Mouse (Mus musculus) embryonic stem cell, embryonic (primary cell): ENCODE data around the gene Tmem63b.

Experiments used
- CTCF ChIA-PET, 4 experiments: fragments of 300-600 bp in 2 of 4; fragments of 350-600 bp in 2 of 4; sonication (Branson Sonifier 250); formaldehyde crosslinking; loops; one replicate each; lab custom pipeline; 2022; ENCODE audit warnings: inconsistent platforms in 2 of 4; lab: Charles Lee
- POLR2A ChIA-PET, 4 experiments: fragments of 300-600 bp in 2 of 4; fragments of 350-600 bp in 2 of 4; sonication (Branson Sonifier 250); formaldehyde crosslinking; loops; one replicate each; lab custom pipeline; 2022; ENCODE audit warnings: antibody characterized with exemption in 4 of 4, inconsistent platforms in 1 of 4; lab: Charles Lee

The Tmem63b gene

DNA sequence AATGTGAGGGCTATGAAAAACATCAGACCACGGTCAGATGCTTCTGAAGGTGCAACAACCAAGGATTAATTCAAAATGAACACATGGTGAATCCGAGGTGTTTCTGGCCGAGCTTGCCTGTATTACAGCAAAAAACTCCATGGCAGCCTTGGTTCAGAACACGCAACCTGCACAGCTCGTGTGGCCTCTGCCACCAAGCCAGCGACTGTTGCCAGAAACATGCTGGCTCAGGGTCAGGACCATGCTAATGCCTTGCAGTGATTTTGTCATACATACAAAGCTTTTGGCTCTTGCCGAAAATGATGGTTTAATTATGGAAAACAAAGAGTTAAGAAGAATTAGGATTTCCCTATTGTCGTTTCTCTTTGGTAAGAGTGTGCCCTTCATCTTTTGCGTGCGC lies 18.7 kb downstream of the Tmem63b start:
- POLR2A ChIA-PET, result interaction anchor here in 3 of 4 experiments (0.7 to 2.3 kb wide), 8 partner anchors 10 to 462 kb away, joined by 3 to 8 read pairs (median 4); partner anchors contain the start of gene Hsp90ab1 (in 1 of the 3)
- CTCF ChIA-PET, result interaction anchor here in 3 of 4 experiments (1.3 to 3.5 kb wide), 6 partner anchors 9 to 84 kb away, joined by 3 to 17 read pairs (median 7); no protein-coding TSS in a partner anchor

DNA sequence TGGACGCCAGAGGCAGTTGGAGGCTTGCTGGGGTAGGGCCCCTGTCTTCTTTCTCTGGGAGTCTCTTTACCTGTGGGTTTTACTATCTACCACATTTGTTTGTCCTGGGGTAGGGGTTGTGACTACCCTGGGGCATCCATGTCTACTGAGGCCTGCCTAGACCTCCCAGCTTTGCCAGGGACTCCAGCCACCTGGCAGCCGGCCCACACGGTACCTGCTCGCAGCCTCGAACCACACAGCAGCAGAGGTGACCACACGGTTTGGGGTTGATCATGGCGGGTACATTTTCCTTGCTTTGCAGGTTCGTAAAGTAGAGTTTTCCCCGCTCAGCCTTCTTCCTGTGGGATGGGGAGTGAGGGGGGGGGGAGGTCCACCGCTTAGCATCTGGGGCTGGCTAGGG lies 19.2 kb downstream of the Tmem63b start:
- POLR2A ChIA-PET, result interaction anchor here (0.7 to 2.3 kb wide), 11 partner anchors 9 to 462 kb away, joined by 3 to 8 read pairs (median 4); partner anchors contain the start of genes Hsp90ab1 (in 1 of the 4) and Mymx (in 1 of the 4)
- CTCF ChIA-PET, result interaction anchor here (1.1 to 3.5 kb wide), 7 partner anchors 10 to 84 kb away, joined by 3 to 17 read pairs (median 5); no protein-coding TSS in a partner anchor

DNA sequence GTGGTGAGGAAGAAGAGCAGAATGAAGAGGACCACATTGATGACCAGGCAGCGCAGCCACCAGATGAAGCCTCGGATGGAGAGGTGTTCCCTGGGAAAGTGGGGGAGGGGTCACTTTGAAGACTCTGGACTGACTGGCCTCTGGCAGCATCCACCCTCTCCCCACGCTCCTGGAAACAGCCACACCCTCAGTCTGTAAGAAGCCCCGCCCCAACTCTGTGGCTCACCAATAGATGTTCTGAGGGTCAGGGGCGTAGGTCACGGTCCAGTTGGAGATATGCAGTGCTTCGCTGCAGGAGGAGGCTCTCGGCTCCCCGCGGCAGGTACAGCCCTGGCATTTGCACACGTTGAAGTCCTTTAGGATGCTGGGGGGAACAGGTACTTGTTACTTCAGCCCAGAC lies 20.6 kb downstream of the Tmem63b start:
- ChIA-PET POLR2A (interaction anchor here (0.6 to 3.1 kb wide), 14 partner anchors 10 to 102 kb away, joined by 3 to 16 read pairs (median 4); partner anchors contain the start of genes Mrpl14 (in 2 of the 4), Hsp90ab1 (in 1 of the 4), Mymx (in 1 of the 4) and Slc35b2 (in 1 of the 4)), CTCF (interaction anchor here in 3 of 4 experiments (0.5 to 3.5 kb wide), 12 partner anchors 10 to 85 kb away, joined by 3 to 17 read pairs (median 4); no protein-coding TSS in a partner anchor)

DNA sequence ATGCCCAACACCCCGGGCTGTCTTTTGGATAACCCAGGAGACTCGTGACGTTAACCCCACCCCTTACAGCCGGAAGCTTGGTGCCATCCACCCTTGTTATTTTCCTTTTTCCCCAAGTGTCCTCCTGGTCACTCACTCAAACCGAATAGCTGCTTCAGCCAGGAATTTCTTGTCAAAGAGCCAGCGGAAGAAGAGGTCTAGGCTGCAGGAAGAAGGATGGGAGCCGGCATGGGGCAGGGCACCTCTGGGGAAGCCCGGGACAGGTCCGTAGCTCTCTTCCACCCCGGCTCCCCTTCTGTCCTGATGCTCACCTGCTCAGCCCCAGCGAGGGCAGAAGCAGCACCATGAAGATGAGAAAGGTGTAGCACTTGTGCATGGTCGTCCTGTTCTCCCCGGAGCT lies 22.1 kb downstream of the Tmem63b start:
- POLR2A ChIA-PET, result interaction anchor here (0.5 to 3.1 kb wide), 21 partner anchors 9 to 304 kb away, joined by 3 to 16 read pairs (median 5); partner anchors contain the start of gene Hsp90ab1 (in 2 of the 4)

DNA sequence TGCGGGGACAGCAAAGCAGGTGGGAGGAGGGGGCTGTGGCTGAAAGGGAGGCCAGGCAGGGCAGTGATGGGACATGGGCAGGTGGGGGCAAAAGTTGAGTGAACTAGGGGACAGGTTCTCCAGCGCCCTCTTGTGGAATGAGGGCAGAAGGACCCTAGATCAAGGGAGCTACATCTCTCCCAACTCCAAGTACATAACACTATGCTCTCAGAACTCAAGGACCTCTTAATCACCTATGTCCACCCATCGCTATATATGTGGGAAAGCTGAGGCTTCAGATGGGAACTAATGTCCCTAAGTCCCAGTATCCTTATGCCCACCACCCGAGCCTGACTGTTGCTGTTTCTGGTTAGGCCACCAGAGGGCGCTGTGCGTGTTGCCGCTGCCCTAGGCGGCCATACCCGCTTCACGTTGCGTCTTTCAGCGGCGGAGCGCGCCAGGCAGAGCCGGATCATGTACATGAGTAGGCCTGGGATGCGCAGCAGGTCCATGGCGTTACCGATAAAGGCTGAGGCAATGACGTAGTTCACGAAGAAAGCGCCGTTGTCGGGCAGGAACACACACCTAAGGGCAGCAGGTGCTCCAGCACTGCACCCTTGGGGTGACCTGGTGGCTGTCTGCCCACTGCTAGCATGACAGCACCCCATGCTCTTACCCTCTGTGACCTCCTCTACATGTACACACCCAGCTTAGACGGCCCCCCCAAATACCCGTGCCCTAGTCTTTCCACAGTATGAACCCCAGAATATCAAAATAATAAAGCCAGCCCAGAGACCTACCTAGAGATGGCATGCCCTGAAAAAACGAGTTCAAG lies 23.4 kb downstream of the Tmem63b start:
- ChIA-PET CTCF (interaction anchor here (0.6 to 3.7 kb wide), 97 partner anchors 9 to 595 kb away, joined by 3 to 32 read pairs (median 4); partner anchors contain the start of genes Mrpl14 (in 3 of the 4), Aars2 (in 1 of the 4), Mad2l1bp (in 1 of the 4) and Mymx (in 1 of the 4)), POLR2A (interaction anchor here (0.6 to 2.3 kb wide), 28 partner anchors 7 to 1376 kb away, joined by 3 to 7 read pairs (median 3); partner anchors contain the start of genes Hsp90ab1 (in 2 of the 4), Aars2 (in 1 of the 4), Mrpl14 (in 1 of the 4) and Mymx (in 1 of the 4))

More for the DNA sequence above, 22.1 kb downstream of the Tmem63b start:
- CTCF ChIA-PET, result interaction anchor here (0.6 to 3.7 kb wide), 27 partner anchors 8 to 561 kb away, joined by 3 to 32 read pairs (median 4); partner anchors contain the start of genes Mrpl14 (in 1 of the 4), Nfkbie (in 1 of the 4) and Slc35b2 (in 1 of the 4)

DNA sequence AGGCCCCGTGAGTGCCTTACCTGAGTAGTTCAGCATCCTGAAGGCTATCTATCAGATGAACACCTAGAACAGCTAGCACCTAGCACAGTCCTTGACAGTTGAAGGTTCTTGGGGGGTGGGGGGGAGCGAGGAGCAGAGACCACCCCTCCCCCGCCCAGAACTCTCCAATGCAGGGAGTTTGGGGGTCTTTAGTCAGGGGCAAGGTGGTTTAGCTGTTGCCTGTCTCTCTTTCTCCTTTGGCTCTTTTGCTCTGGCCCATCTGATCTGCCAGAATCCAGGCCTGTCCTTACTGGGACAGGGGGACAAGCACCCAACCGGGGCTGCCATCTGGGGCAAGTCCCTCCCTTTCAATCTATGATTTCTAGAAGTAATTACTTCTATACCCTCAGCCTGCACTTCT lies 27.5 kb downstream of the Tmem63b start, which contains the start of gene Capn11:
Gene Capn11, minus strand, starts transcription at position 101 of the 400 bp plus-strand sequence.
- ChIA-PET CTCF (interaction anchor here in 3 of 4 experiments (0.6 to 2.4 kb wide), 6 partner anchors 17 to 466 kb away, joined by 3 to 16 read pairs (median 4); no protein-coding TSS in a partner anchor), POLR2A (interaction anchor here in 3 of 4 experiments (0.7 to 9.4 kb wide), 8 partner anchors 8 to 93 kb away, joined by 3 to 115 read pairs (median 4); partner anchors contain the start of gene Hsp90ab1 (in 1 of the 3))

DNA sequence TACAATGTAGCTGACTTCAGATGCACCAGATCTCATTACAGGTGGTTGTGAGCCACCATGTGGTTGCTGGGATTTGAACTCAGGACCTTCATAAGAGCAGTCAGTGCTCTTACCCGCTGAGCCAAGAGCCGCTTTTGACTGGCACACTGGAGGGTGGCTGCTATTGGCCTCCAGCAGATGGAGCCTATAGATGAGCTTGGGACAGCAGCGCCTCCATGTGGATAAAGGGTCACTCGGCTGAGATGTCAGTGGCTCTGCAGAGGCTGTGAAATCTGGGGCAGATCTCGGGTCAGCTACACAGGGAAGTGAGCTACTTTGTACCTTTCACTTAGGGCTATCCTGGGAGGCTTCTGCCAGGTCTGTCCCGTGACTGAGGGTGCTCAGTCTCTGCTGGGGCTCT lies 30.9 kb downstream of the Tmem63b start:
- CTCF ChIA-PET, result interaction anchor here (0.6 to 5.2 kb wide), 59 partner anchors 8 to 1096 kb away, joined by 3 to 46 read pairs (median 4); partner anchors contain the start of genes Slc35b2 (in 2 of the 4), Aars2 (in 1 of the 4), Cnpy3 (in 1 of the 4) and Hsp90ab1 (in 1 of the 4)
- POLR2A ChIA-PET, result interaction anchor here in 3 of 4 experiments (0.6 to 9.4 kb wide), 32 partner anchors 8 to 177 kb away, joined by 3 to 115 read pairs (median 4); partner anchors contain the start of genes Hsp90ab1 (in 3 of the 3), Slc35b2 (in 2 of the 3) and Tmem63b (in 1 of the 3)

DNA sequence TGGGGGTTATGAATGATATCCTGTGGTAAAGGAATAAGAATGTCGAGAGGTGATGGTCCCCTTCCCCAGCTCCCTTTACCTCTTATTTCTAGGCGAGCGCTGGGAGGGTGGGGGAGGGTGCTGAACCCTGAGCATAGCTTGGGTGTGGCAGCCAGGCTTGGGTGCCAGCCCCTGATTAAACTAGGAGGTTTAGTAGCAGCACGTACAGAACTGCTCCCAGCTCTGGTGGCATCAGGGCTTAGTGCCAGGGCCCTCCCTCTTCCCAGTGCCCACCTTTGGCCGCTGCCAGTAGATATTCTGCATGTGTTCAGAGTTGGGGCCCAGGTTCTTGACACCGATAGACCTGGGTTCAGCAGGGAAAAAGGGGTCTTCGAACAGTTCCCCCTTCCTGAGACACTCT lies 33.5 kb downstream of the Tmem63b start:
- POLR2A ChIA-PET, result interaction anchor here (0.6 to 9.4 kb wide), 8 partner anchors 11 to 177 kb away, joined by 3 to 115 read pairs (median 3); partner anchors contain the start of gene Hsp90ab1 (in 3 of the 4)
- CTCF ChIA-PET, result interaction anchor here (0.5 to 5.2 kb wide), 12 partner anchors 10 to 71 kb away, joined by 3 to 46 read pairs (median 8); no protein-coding TSS in a partner anchor

DNA sequence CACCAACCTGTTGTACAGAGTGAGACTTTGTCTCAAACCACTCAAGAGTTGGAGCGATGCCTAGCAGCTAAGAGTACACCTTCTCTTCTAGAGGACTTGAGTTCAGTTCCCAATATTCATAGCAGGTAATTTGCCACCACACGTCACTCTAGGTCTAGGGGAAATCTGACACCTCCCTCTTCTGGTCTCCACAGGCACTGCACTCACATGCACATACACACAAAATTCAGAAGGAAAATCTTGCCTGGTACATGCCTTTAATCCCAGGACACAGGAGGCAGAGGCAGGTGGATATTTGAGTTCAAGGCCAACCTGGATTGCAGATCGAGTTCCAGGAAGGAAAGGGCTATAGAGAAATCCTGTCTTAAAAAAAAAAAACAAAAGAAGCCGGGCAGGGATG lies 42.5 kb downstream of the Tmem63b start:
- CTCF ChIA-PET, result interaction anchor here in 3 of 4 experiments (0.6 to 4.0 kb wide), 6 partner anchors 11 to 183 kb away, joined by 3 to 75 read pairs (median 22); no protein-coding TSS in a partner anchor
- POLR2A ChIA-PET, result interaction anchor here in 2 of 4 experiments (1.0 to 2.9 kb wide), 5 partner anchors 12 to 70 kb away, joined by 4 to 26 read pairs (median 14); partner anchors contain the start of gene Hsp90ab1 (in 1 of the 2)

DNA sequence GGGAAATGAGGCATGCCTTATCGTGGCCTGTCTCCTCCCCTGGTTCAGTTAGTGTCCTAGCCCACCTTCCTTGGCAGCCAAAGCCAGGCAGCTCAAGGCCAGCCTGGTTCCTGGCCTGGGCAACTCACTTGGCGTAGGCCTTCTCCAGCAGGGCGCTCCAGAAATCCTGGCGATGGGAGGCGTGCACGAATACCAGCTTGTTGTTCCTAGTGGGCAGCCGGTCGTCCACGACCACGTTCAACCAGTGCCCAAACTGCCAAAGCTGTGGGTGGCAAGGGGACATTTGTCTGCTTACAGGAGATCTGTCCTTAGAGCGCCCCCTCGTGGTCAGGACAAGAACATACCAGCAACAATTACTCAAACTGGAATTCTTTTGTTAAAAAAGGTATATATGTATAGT lies 44.0 kb downstream of the Tmem63b start:
- ChIA-PET CTCF (interaction anchor here (0.5 to 4.0 kb wide), 83 partner anchors 8 to 1276 kb away, joined by 3 to 75 read pairs (median 4); partner anchors contain the start of genes Slc35b2 (in 2 of the 4), Aars2 (in 1 of the 4), Capn11 (in 1 of the 4) and Mrpl14 (in 1 of the 4)), POLR2A (interaction anchor here (0.5 to 2.9 kb wide), 43 partner anchors 8 to 167 kb away, joined by 3 to 26 read pairs (median 4); partner anchors contain the start of genes Hsp90ab1 (in 2 of the 4), Aars2 (in 1 of the 4), Nfkbie (in 1 of the 4) and Slc35b2 (in 1 of the 4))

DNA sequence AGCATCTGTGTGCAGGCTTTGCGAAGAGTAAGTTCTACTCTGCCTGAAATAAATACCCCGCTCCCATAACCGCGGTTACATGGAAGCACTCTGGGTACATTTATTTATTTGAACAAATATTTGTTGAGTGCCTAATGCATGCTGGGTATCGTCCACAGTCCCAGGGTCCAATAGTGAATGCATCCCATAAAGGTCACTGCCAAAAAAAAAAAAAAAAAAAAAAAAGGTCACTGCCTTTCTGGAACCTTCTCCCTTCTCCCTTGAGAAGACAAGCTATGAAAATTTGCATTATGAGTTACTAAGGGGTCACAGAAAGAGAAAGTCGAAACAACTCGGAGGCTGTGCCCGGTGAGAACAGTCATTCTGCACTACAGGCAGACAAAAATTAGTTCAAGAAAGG lies 44.7 kb downstream of the Tmem63b start:
- CTCF ChIA-PET, result interaction anchor here (0.5 to 4.0 kb wide), 80 partner anchors 9 to 1277 kb away, joined by 3 to 75 read pairs (median 5); partner anchors contain the start of genes Slc35b2 (in 2 of the 4), Aars2 (in 1 of the 4), Capn11 (in 1 of the 4) and Mrpl14 (in 1 of the 4)
- POLR2A ChIA-PET, result interaction anchor here (0.5 to 2.9 kb wide), 42 partner anchors 8 to 971 kb away, joined by 3 to 26 read pairs (median 4); partner anchors contain the start of genes Hsp90ab1 (in 2 of the 4), Aars2 (in 1 of the 4), Nfkbie (in 1 of the 4) and Slc35b2 (in 1 of the 4)

DNA sequence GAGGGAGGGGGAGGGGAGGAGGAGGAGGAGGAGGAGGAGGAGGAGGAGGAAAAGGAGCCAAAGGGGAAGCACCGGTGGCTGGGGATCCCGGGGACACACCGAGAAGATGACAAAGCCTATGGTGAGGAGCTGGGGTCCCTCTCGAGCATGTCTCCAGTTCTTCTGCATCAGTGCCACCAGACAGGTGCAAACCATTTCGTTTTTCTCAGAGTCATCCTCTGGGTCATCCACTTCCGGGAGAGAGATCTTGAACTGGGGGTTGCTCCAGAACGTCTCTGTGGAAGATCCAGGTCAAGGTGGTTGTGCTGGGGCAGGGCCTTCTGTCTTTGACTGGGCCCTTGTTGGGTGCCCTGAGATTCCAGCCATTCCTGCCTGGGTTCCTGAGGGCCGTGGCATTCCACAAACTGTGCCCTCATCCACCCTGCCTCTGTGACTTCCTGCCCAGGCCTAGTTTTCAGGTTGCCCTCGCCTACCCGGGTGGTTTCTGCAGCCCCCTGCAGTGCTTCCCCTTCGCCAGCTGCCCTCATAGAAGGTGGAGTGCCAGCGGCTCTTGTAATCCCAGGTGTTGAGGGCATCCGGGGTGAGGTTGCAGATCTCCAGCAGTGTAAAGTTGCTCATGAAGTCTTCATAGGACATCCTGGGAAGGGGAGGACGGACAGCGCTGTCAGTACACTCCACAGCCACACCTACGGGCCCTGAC lies 48.0 kb downstream of the Tmem63b start:
- ChIA-PET POLR2A (interaction anchor here in 1 of 4 experiments (0.6 kb wide), 1 partner anchor 33 kb away, joined by 7 read pairs; no protein-coding TSS in a partner anchor), CTCF (interaction anchor here in 2 of 4 experiments (1.0 kb wide), 3 partner anchors 12 to 25 kb away, joined by 4 read pairs; no protein-coding TSS in a partner anchor)

DNA sequence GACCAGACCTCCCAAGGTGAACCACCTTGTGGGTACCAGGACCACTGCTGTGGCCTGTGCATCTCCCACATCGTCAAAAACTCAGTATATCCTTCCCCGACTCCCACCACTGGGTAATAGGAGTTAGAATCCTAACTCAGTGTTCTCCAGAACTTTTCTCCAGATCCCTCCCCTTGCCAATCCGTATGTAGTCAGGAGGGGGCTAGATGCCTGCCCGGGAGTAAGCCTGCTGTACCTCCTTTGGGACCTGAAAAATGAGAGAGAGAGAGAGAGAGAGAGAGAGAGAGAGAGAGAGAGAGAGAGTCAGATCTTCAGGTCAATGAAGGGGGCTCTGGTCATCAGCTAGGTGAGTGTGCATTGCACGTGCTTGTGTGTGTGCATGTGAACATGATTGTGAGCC lies 52.7 kb downstream of the Tmem63b start:
- ChIA-PET POLR2A (no interaction called here), CTCF (interaction anchor here in 1 of 4 experiments (0.7 kb wide), 1 partner anchor 38 kb away, joined by 4 read pairs; no protein-coding TSS in a partner anchor)

DNA sequence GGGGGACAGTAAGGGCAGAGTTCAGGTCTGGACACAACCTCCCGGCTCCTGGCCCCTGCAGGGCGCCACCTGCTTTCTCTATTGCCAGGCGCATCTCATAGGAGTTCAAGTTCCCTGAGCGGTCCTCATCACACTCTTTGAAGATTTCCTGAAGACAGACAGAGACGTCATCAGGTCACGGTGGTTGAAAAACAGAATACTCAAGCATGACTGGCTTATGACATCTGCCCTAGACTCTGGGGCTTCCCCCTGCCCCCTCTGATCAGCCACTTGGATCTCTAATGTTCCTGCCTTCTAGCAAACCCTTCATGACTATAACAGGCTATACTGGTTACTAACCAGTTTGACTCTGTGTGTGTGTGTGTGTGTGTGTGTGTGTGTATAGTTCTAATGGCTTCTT lies 54.8 kb downstream of the Tmem63b start:
- CTCF ChIA-PET, result interaction anchor here in 3 of 4 experiments (0.6 to 3.0 kb wide), 13 partner anchors 10 to 83 kb away, joined by 3 to 12 read pairs (median 4); partner anchors contain the start of genes Capn11 (in 1 of the 3) and Tmem151b (in 1 of the 3)
- POLR2A ChIA-PET, result interaction anchor here in 3 of 4 experiments (0.6 to 26.8 kb wide), 16 partner anchors 10 to 443 kb away, joined by 3 to 578 read pairs (median 5); partner anchors contain the start of genes Hsp90ab1 (in 3 of the 3), Mymx (in 2 of the 3) and Slc29a1 (in 2 of the 3)

DNA sequence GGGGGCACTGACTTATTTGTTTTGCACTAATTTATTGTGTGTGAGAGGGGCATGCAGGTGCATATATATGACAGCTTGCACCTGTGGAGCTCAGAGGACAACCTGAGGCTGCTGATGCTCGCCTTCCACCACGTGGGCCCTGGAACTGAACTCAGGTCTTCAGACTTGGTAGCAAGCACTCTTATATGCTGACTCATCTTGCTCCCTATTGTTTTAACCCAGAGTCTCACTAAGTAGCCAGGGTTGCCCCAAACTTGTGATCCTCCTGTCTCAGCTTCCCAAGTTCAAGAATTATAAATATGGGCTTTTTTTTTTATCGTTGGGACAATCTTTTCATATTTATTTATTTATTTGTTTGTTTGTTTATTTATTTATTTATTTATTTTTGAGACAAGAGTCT lies 55.7 kb downstream of the Tmem63b start:
- POLR2A ChIA-PET, result interaction anchor here in 3 of 4 experiments (0.5 to 26.8 kb wide), 24 partner anchors 11 to 239 kb away, joined by 3 to 578 read pairs (median 9); partner anchors contain the start of genes Hsp90ab1 (in 2 of the 3), Mymx (in 2 of the 3), Slc29a1 (in 2 of the 3) and Aars2 (in 1 of the 3)
- CTCF ChIA-PET, result interaction anchor here (0.6 to 7.5 kb wide), 14 partner anchors 12 to 256 kb away, joined by 3 to 209 read pairs (median 4); partner anchors contain the start of genes Slc35b2 (in 1 of the 4) and Tmem151b (in 1 of the 4)
